Mouse (Mus musculus): Measurements from ENCODE around the gene Ddx5. TPM values are rescaled to one million over a fixed set of nuclear protein-coding genes. Genes with fewer than 3 reads are reported as not detected.

Ddx5 gene
- polyA plus RNA-seq, 1 experiment from 2014 or later: 114 TPM

- Histone ChIP-seq H3K9me3 (ENCODE audit: low read length) (no peaks in the 10 kb centered on the region), H3K4me2 (ENCODE audit: low read depth, low read length) (no peak overlapping the region), H3K9ac (replicated peaks) (no peak overlapping the region), H3K4me3 (ENCODE audit: low read depth, low read length) (no peak overlapping the region), H3K36me3 (replicated peaks; ENCODE audit: insufficient read depth, low read length) (peaks cover 58% of the 10 kb centered on the region), H3K27ac (ENCODE audit: low read depth) (no peak overlapping the region), H3K4me1 (ENCODE audit: insufficient read depth) (0 out of 2 replicates have a peak, but pooled peaks cover 6% of the 10 kb centered on the region), H3K27me3 (ENCODE audit: insufficient read depth, low read length) (no peaks in the 10 kb centered on the region)
- no peak for TF ChIP-seq CTCF (IDR thresholded peaks at IDR 0.05; ENCODE audit: low read depth)
- no peak for TF ChIP-seq EP300 (IDR thresholded peaks at IDR 0.05; ENCODE audit: low read depth)
- WGBS (ENCODE audit: insufficient replicate concordance): 81% methylated on average over 6 of the region's 6 CpGs
- DNase-seq (no peak), ATAC-seq (no peak)
Measured at GRCm38 (mm10) chr11:106821397-106821796, 32.4 kb upstream of the Ddx5 start.

- peak; percentile 36 for DNase-seq
- Histone ChIP-seq H3K36me3 (replicated peaks; ENCODE audit: insufficient read depth, low read length) (peaks cover 62% of the 10 kb centered on the region), H3K9ac (replicated peaks) (no peak overlapping the region), H3K27ac (ENCODE audit: low read depth) (no peak overlapping the region), H3K4me2 (ENCODE audit: low read depth, low read length) (no peak overlapping the region), H3K4me1 (ENCODE audit: insufficient read depth) (0 out of 2 replicates have a peak, but pooled peaks cover 6% of the 10 kb centered on the region), H3K9me3 (ENCODE audit: low read length) (no peaks in the 10 kb centered on the region), H3K4me3 (ENCODE audit: low read depth, low read length) (no peak overlapping the region), H3K27me3 (ENCODE audit: insufficient read depth, low read length) (no peaks in the 10 kb centered on the region)
- 46% methylated on average over 4 of the region's 4 CpGs for WGBS (ENCODE audit: insufficient replicate concordance)
- TF ChIP-seq EP300 (IDR thresholded peaks at IDR 0.05; ENCODE audit: low read depth): no peak
- TF ChIP-seq CTCF (IDR thresholded peaks at IDR 0.05; ENCODE audit: low read depth): no peak
- no peak for ATAC-seq
Measured at GRCm38 (mm10) chr11:106820972-106821371, 32.0 kb upstream of the Ddx5 start.

GRCm38 (mm10) chr11:106820252-106820651 lies 31.3 kb upstream of the Ddx5 start:
- Histone ChIP-seq H3K4me2 (ENCODE audit: low read depth, low read length) (no peak overlapping the region), H3K9ac (replicated peaks) (no peak overlapping the region), H3K4me1 (ENCODE audit: insufficient read depth) (0 out of 2 replicates have a peak, but pooled peaks cover 6% of the 10 kb centered on the region), H3K27me3 (ENCODE audit: insufficient read depth, low read length) (no peaks in the 10 kb centered on the region), H3K27ac (ENCODE audit: low read depth) (no peak overlapping the region), H3K36me3 (replicated peaks; ENCODE audit: insufficient read depth, low read length) (peaks cover 70% of the 10 kb centered on the region), H3K9me3 (ENCODE audit: low read length) (no peaks in the 10 kb centered on the region), H3K4me3 (ENCODE audit: low read depth, low read length) (no peak overlapping the region)
- DNase-seq (no peak), ATAC-seq (no peak)
- TF ChIP-seq CTCF (IDR thresholded peaks at IDR 0.05; ENCODE audit: low read depth): no peak
- TF ChIP-seq EP300 (IDR thresholded peaks at IDR 0.05; ENCODE audit: low read depth): no peak
- WGBS (ENCODE audit: insufficient replicate concordance): 80% methylated on average over 6 of the region's 6 CpGs

- H3K9ac ChIP-seq (replicated peaks): no peak overlapping the region
- H3K4me3 ChIP-seq (ENCODE audit: low read depth, low read length): no peak overlapping the region
- no peaks in the 10 kb centered on the region for H3K9me3 ChIP-seq (ENCODE audit: low read length)
- peaks cover 8% of the 10 kb centered on the region; the same call in 1 of the 2 replicates for H3K4me1 ChIP-seq (ENCODE audit: insufficient read depth)
- H3K27ac ChIP-seq (ENCODE audit: low read depth): peak overlapping the region; percentile 13; the same call in 1 of the 2 replicates
- H3K27me3 ChIP-seq (ENCODE audit: insufficient read depth, low read length): no peaks in the 10 kb centered on the region
- H3K36me3 ChIP-seq (replicated peaks; ENCODE audit: insufficient read depth, low read length): peaks cover 75% of the 10 kb centered on the region
- WGBS (ENCODE audit: insufficient replicate concordance): 69% methylated on average over 9 of the region's 9 CpGs
- no peak overlapping the region for H3K4me2 ChIP-seq (ENCODE audit: low read depth, low read length)
- ATAC-seq (peak; percentile 33; the same call in 1 of the 2 replicates), DNase-seq (no peak)
- TF ChIP-seq EP300 (IDR thresholded peaks at IDR 0.05; ENCODE audit: low read depth) (no peak), CTCF (IDR thresholded peaks at IDR 0.05; ENCODE audit: low read depth) (no peak)
Measured at GRCm38 (mm10) chr11:106819595-106819994, 30.6 kb upstream of the Ddx5 start.

- no peaks in the 10 kb centered on the region for H3K27me3 ChIP-seq (ENCODE audit: insufficient read depth, low read length)
- no peaks in the 10 kb centered on the region for H3K9me3 ChIP-seq (ENCODE audit: low read length)
- DNase-seq (no peak), ATAC-seq (no peak)
- H3K9ac ChIP-seq (replicated peaks): no peak overlapping the region
- no peak overlapping the region for H3K4me3 ChIP-seq (ENCODE audit: low read depth, low read length)
- H3K27ac ChIP-seq (ENCODE audit: low read depth): 0 out of 2 replicates have a peak overlapping the region, but pooled peaks have one; percentile 13
- peaks cover 77% of the 10 kb centered on the region for H3K36me3 ChIP-seq (replicated peaks; ENCODE audit: insufficient read depth, low read length)
- TF ChIP-seq EP300 (IDR thresholded peaks at IDR 0.05; ENCODE audit: low read depth): no peak
- TF ChIP-seq CTCF (IDR thresholded peaks at IDR 0.05; ENCODE audit: low read depth): no peak
- peaks cover 16% of the 10 kb centered on the region; the same call in 1 of the 2 replicates for H3K4me1 ChIP-seq (ENCODE audit: insufficient read depth)
- H3K4me2 ChIP-seq (ENCODE audit: low read depth, low read length): no peak overlapping the region
- WGBS (ENCODE audit: insufficient replicate concordance): 74% methylated on average over 9 of the region's 9 CpGs
Measured at GRCm38 (mm10) chr11:106818341-106818740, 29.4 kb upstream of the Ddx5 start.

- 93% methylated on average over 6 of the region's 6 CpGs for WGBS (ENCODE audit: insufficient replicate concordance)
- Histone ChIP-seq H3K4me1 (ENCODE audit: insufficient read depth) (peaks cover 16% of the 10 kb centered on the region; the same call in 1 of the 2 replicates), H3K36me3 (replicated peaks; ENCODE audit: insufficient read depth, low read length) (peaks cover 76% of the 10 kb centered on the region), H3K9me3 (ENCODE audit: low read length) (no peaks in the 10 kb centered on the region), H3K9ac (replicated peaks) (no peak overlapping the region), H3K4me3 (ENCODE audit: low read depth, low read length) (no peak overlapping the region), H3K4me2 (ENCODE audit: low read depth, low read length) (no peak overlapping the region), H3K27me3 (ENCODE audit: insufficient read depth, low read length) (no peaks in the 10 kb centered on the region), H3K27ac (ENCODE audit: low read depth) (no peak overlapping the region)
- no peak for DNase-seq
- TF ChIP-seq CTCF (IDR thresholded peaks at IDR 0.05; ENCODE audit: low read depth) (no peak), EP300 (IDR thresholded peaks at IDR 0.05; ENCODE audit: low read depth) (no peak)
- no peak for ATAC-seq
Measured at GRCm38 (mm10) chr11:106817808-106818207, 28.8 kb upstream of the Ddx5 start.

All from liver, postnatal 0 days (tissue).